Mouse (Mus musculus): ENCODE data around the gene Cdv3.

DNA sequence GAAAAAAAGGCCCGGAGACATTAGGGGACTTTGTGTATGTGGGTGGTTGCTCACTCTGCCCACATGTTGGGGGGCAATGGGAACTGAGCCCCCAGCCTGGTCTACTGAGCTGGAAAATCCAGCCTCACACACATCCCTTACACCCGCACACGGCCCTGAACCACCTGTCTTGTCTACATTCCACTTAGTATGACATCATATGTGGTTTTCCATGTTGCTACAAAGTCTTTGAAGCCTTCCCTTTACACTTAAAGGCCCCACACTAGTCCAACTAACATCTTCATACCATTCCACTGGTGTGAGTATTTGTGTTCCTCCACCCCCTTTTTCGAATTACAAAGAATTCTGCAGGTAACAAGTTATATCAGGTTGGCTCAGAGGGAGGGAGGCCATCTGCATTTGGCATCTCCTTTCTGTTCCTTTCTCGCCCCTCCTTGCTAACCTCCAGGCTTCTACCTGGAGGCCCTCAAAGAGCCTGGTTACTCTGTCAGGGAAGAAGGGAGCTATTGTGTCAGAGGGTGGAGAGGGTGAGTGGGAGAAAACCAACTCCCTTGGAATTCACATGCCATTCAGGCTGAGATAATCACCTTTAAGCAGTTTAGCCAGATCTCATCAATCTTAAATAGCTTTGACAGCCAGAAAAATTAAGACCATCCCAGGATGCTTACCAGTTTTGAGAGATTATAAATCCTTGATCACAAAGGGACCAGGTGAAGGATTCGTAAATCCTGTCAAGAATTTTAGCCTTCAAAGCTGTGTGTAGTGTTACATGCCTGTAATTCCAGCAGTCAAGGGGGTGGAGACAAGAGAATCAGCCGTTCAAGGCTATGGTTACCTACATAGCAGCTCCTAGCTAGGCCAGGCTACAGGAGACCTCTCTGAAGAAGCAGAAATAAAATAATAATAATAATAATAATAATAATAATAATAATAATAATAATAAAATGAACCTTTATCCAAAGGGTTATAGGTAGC, 11.0 kb upstream of the Cdv3 start:
- TF ChIP-seq EP300 (IDR thresholded peaks at IDR 0.05; ENCODE audit: insufficient read depth, low read depth, low read length) (no peak), CTCF (IDR thresholded peaks at IDR 0.05) (no peak)

Measured in heart, adult 2 months (tissue).